Mouse (Mus musculus) stomach, postnatal 0 days (tissue): Measurements from ENCODE around the gene Ascc1. TPM values are rescaled to one million over a fixed set of nuclear protein-coding genes. Genes with fewer than 3 reads are reported as not detected.

Experiments
- ATAC-seq: fragments of 200-750 bp; cut with Nextera tagmentation; 2 replicates; pipeline ENCODE4 v1.8.0; 2017; ENCODE audit not compliant: low FRiP score, low TSS enrichment
- DNase-seq: peaks from one replicate; pipeline ENCODE4 v3.0.0-alpha.2; 2016; ENCODE audit warnings: low spot score
- H3K27ac ChIP-seq: fragments of 300-500 bp; sonication (generic); replicated peaks from 2 replicates; pipeline ENCODE4 v1.5.1; 2014; ENCODE audit warnings: mild to moderate bottlenecking, control low read depth
- H3K27me3 ChIP-seq: fragments of 300-500 bp; sonication (generic); 2 replicates; pipeline ENCODE4 v1.6.1; 2014; ENCODE audit warnings: low read length; ENCODE audit not compliant: control insufficient read depth, insufficient read depth
- H3K36me3 ChIP-seq: fragments of 300-500 bp; sonication (generic); 2 replicates; pipeline ENCODE4 v1.6.1; 2014; ENCODE audit warnings: low read length, mixed read lengths; ENCODE audit not compliant: control insufficient read depth, insufficient read depth
- H3K4me1 ChIP-seq: fragments of 300-500 bp; sonication (generic); replicated peaks from 2 replicates; pipeline ENCODE4 v1.6.1; 2014; ENCODE audit warnings: antibody characterized with exemption; ENCODE audit not compliant: control insufficient read depth, insufficient read depth
- H3K4me2 ChIP-seq: fragments of 300-500 bp; sonication (generic); replicated peaks from 2 replicates; pipeline ENCODE4 v1.6.1; 2014; ENCODE audit warnings: low read depth, mild to moderate bottlenecking, control low read depth, moderate library complexity
- H3K4me3 ChIP-seq: fragments of 300-500 bp; sonication (generic); 2 replicates; pipeline ENCODE4 v1.5.1; 2014; ENCODE audit warnings: low read depth, low read length, control low read depth
- H3K9ac ChIP-seq: fragments of 300-500 bp; sonication (generic); 2 replicates; pipeline ENCODE4 v1.6.1; 2014; ENCODE audit warnings: mild to moderate bottlenecking, low read length, control low read depth, mixed read lengths
- H3K9me3 ChIP-seq: fragments of 300-500 bp; sonication (generic); 2 replicates; pipeline ENCODE4 v1.6.1; 2016; ENCODE audit warnings: low read length; ENCODE audit not compliant: control insufficient read depth
- CTCF ChIP-seq: IDR thresholded peaks from 2 replicates; pipeline ENCODE4 v1.5.1; 2016; ENCODE audit warnings: antibody characterized with exemption, low read depth, mild to moderate bottlenecking, moderate library complexity
- EP300 ChIP-seq: optimal IDR thresholded peaks from 2 replicates; pipeline ENCODE3; 2016; ENCODE audit warnings: antibody characterized with exemption
- WGBS: fragments of 180-500 bp; shearing (Covaris S2); extraction: QIAGEN DNeasy Blood & Tissue Kit; methylation state at CpG from one replicate; pipeline ENCODE4 v1.1.7; 2014; 5-methylcytosine and 5-hydroxymethylcytosine counted together
- polyA plus RNA-seq: library from polyadenylated mRNA; unstranded; fragments of >200 nt; fragmentation: Nextera tagmentation; extraction: Ambion mirVana; gene quantifications from 2 replicates; pipeline ENCODE4 v1.2.1, GENCODE M21; 2015

Gene Ascc1
- polyA plus RNA-seq, 1 experiment from 2014 or later, result 29.0 TPM

DNA sequence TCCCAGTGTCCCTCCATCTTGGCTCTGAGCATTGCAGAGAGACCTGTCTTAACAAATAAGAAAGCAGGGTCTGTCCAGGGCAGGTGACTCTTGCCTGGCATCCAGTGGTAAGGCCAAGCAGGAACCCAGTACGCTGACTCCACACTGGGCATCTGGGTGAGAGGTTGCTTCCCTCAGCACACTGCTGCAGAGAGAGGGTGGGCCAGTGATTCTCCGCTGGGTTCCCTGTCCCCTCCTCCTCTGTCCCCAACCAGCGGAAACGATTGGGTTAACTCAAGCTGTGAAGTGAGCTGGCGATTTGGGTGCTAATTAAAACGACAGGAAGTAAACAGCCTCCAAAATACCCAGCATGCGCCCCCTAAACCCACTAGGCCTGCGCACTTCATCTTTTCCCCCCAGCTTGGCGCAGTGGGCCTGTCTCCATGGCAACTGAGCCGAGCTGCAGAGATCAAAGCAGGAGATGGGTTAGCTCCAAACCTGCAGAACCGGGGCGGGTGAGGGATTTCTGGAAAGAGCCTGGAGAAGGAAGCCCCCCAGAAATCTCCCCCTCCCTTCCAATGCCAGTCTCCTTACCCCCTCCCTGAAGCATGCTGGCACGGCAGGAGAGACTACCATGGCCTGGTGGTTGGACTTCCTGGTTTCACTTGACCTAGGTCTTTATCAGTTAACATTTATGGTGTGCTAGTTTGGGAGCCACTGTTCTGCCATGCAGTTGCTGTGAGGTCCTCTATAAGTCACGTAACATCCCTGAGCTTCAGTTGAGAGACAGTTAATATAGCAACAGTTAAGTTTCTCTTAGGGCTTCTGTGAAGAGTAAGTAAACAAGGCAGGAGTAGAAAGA is 113.0 kb downstream of the Ascc1 start:
- TF ChIP-seq CTCF, result no peak
- no peak for TF ChIP-seq EP300
- DNase-seq, result no peak
- no peak overlapping the region for H3K27ac ChIP-seq
- H3K9me3 ChIP-seq, result no peaks in the 10 kb centered on the region
- no peak overlapping the region for H3K4me2 ChIP-seq
- H3K4me3 ChIP-seq, result no peak overlapping the region
- no peak overlapping the region for H3K9ac ChIP-seq
- H3K4me1 ChIP-seq, result no peaks in the 10 kb centered on the region
- ATAC-seq, result no peak
- no peaks in the 10 kb centered on the region; the same call in 1 of the 2 replicates for H3K27me3 ChIP-seq
- H3K36me3 ChIP-seq, result no peaks in the 10 kb centered on the region
- WGBS, result 25% methylated on average over 13 of the region's 14 CpGs

DNA sequence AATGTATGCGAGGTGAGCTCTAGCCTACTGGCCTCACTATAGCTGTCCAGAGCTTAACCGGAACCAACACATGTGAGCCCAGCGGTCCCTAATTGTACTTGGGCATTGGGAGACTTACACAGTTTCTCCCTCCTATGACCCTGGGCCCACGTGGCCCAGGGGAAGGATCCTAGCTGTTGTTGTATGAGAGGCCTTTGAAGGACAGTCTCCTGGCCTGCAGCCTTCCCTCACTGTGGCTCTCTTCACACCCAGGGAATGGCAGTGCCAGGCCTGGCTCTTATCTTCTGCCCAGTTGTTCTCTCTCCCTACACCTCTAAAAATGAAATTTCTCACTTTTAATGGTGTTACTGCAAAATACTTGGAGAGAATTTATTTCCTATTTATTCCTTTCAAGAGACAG is 114.4 kb downstream of the Ascc1 start:
- WGBS, result 60% methylated on average over 4 of the region's 4 CpGs

DNA sequence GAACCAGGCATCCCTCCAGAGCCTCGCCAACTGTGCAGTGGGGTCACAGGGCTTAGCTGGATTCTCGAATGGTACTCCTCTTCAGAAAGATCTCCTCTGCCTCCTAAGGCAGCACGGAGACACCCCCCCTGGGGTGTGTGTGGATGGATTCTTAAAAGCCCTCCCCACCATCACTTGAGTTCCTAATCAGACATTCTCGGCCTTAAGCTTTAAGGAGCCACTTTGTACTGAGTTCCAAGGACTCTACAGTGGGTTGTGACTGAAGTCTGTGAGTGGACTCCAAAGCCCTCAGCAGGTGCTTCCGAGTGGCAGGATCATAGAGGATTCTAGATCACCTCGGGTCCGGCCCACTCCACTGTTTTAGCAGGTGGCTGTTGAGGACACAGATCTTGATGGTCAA is 115.9 kb downstream of the Ascc1 start:
- WGBS, result 75% methylated on average over 7 of the region's 7 CpGs
- Histone ChIP-seq H3K9ac (no peak overlapping the region), H3K4me3 (no peak overlapping the region), H3K4me2 (no peak overlapping the region), H3K27ac (no peak overlapping the region), H3K9me3 (no peaks in the 10 kb centered on the region), H3K27me3 (no peaks in the 10 kb centered on the region; the same call in 1 of the 2 replicates), H3K36me3 (no peaks in the 10 kb centered on the region), H3K4me1 (no peaks in the 10 kb centered on the region)
- DNase-seq (no peak), ATAC-seq (no peak)
- TF ChIP-seq EP300 (no peak), CTCF (no peak)

More for the DNA sequence above, 114.4 kb downstream of the Ascc1 start:
- no peaks in the 10 kb centered on the region for H3K9me3 ChIP-seq
- no peak overlapping the region for H3K4me2 ChIP-seq
- H3K27ac ChIP-seq, result no peak overlapping the region
- H3K4me3 ChIP-seq, result no peak overlapping the region
- DNase-seq, result no peak
- no peaks in the 10 kb centered on the region for H3K36me3 ChIP-seq
- no peak for ATAC-seq
- no peaks in the 10 kb centered on the region; the same call in 1 of the 2 replicates for H3K27me3 ChIP-seq
- no peak for TF ChIP-seq EP300
- TF ChIP-seq CTCF, result no peak
- H3K9ac ChIP-seq, result no peak overlapping the region
- no peaks in the 10 kb centered on the region for H3K4me1 ChIP-seq

DNA sequence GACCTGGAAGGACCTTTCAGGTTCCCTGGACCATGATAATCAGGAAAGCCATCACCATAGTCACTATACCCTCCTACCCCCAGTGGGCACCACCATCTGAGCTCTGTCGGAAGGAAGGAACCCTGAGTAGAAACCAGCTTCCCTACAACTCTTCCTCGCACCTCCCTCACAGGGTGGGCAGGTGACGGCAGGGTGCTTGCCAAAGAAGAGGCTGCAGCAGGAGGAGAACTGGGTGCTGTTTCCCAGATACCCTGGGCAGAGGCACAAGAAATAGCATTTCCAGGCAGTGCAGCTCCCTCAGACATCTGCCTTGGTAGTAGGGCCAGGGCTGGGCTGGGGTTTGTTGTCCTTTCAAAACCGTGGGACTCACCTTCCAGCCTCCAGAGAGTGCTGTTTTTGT is 118.0 kb downstream of the Ascc1 start:
- no peak overlapping the region for H3K27ac ChIP-seq
- WGBS, result 80% methylated on average over 4 of the region's 4 CpGs
- H3K27me3 ChIP-seq, result no peaks in the 10 kb centered on the region
- ATAC-seq, result no peak
- H3K4me1 ChIP-seq, result no peaks in the 10 kb centered on the region
- no peaks in the 10 kb centered on the region for H3K9me3 ChIP-seq
- TF ChIP-seq EP300 (no peak), CTCF (no peak)
- no peak overlapping the region for H3K4me3 ChIP-seq
- H3K9ac ChIP-seq, result no peak overlapping the region
- H3K36me3 ChIP-seq, result no peaks in the 10 kb centered on the region
- H3K4me2 ChIP-seq, result no peak overlapping the region
- DNase-seq, result no peak

DNA sequence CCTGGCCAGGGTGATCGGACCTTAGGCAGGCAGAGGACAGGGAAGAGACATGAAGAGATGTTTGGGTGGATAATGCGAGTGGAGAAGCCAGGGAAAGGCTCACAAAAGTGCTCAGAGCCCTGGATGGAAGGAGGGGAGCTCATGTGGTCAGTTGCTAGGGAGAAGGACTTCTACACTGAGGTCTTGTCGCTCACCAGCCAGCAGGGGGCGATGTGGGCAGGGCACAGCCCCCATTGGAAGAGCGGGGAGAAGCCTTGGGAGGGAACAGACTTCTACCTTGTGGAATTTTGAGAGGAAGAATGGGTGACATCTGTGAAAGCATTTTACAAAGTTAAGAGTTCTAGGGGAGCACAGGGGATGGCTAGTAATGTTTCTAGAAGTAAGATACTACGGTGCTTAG is 121.5 kb downstream of the Ascc1 start:
- Histone ChIP-seq H3K4me3 (no peak overlapping the region), H3K9ac (no peak overlapping the region), H3K4me2 (no peak overlapping the region), H3K4me1 (no peaks in the 10 kb centered on the region), H3K27me3 (no peaks in the 10 kb centered on the region), H3K36me3 (no peaks in the 10 kb centered on the region), H3K27ac (no peak overlapping the region), H3K9me3 (no peaks in the 10 kb centered on the region)
- ATAC-seq (no peak), DNase-seq (no peak)
- TF ChIP-seq EP300 (no peak), CTCF (peak; percentile 72)
- WGBS, result 69% methylated on average over 6 of the region's 6 CpGs
